Mouse (Mus musculus): ENCODE measurements around the gene Mfrp. TPM values are rescaled to one million over a fixed set of nuclear protein-coding genes. Genes with fewer than 3 reads are reported as not detected.

The Mfrp gene
- 1 to 10 TPM in 2 of 4 experiments, under 1 TPM in 2; 0.33 to 1.4 (median 0.95) TPM for total RNA-seq (2022)

DNA sequence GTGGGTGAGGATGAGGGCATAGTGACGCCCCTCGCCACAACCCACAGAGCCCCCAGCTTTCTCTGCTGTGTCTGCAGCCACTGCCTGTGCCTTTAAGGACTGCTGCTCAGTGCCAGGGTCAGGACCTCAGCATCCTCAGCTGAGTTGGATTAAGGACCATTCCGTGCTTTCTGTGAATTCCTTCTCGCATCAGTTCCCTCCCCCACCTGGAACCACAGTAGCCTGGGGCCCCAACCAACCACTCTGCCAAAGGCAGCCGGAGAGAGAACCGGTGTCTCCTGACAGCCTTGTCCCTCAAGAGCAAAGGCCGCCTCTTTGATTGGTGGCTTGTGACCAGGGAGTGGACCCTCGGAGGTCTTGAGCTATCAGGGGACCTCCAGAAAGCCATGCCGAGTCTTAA lies at the start of gene Mfrp:
TSS of gene Mfrp (plus strand) at position 240 of the 400 bp plus-strand sequence.
- no peak for DNase-seq (ENCODE audit: low spot score in 2 of 2)

DNA sequence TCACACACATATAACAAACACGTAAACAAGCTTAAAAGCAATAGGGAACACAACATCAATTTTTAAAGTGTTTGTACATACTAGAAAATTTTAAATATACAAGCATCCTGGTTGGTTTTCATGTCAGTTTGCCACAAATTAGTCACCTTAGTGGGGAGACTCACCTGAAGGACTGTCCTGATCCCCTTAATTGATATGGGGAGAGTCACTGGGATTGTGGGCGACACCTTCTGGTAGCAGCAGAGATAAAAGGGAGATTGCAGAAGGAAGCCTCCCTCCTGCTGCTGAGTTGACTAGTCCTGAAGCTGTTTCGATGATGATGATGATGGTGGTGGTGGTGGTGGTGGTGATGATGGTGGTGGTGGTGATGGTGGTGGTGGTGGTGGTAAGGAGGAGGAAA lies 48.7 kb upstream of the Mfrp start:
- no peak for DNase-seq (ENCODE audit: low spot score in 2 of 2)

DNA sequence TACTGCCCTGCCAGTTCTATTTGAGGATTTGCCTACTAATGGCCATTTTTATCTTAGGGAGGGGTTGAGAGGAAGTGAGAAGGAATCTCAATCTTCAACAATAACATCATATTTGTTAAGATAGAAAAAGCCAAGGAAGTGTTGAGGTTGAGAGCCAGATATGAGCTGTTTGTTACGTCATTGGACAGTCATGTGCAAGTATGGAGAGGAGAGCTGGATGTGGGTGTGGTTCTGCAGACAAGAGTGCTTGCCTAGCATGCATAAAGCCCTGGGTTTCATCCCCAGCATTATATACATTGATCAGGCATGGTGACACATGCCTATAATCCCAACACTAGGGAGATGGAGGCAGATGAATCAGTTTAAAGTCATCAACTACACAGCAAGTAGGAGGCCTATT lies 47.6 kb upstream of the Mfrp start:
- no peak for DNase-seq (ENCODE audit: low spot score in 2 of 2)

DNA sequence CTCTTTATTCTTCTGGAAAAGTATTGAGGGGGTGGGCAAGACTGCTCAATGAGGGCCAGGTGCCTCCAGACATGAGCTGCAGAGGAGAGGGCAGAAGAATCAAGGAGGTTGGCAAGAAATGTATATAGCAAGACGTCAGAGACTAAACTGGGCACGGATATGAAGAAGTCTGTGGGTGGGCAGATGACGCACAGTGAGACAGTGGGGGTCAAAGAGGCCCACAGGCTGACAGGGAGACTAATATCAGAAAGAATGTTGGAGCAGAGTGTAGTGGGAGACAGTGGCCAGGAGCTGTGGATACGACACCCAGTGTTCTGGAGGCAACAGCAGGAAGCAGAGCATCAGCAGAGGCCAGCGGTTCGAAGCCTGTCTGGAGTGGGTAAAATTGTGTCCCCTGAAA lies 42.9 kb upstream of the Mfrp start:
- DNase-seq (ENCODE audit: low spot score in 2 of 2): no peak

DNA sequence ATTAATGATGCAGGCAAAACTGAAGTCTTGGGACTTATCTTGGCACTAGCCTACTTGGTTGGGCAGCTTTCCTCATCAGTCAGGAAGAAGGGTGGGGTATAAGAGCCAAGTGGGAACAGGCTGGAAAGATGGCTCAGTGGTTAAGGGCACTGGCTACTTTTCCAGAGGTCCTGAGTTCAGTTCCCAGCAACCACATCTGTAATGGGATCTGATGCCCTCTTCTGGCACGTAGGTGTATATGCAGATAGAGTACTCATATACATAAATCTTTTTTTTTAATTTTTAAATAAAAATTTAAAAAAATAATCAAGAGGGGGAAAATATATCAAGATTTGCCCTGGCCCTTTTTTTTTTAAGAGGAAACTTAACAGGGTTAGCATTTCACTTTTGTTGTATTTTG lies 36.4 kb upstream of the Mfrp start:
- DNase-seq (ENCODE audit: low spot score in 2 of 2): no peak

DNA sequence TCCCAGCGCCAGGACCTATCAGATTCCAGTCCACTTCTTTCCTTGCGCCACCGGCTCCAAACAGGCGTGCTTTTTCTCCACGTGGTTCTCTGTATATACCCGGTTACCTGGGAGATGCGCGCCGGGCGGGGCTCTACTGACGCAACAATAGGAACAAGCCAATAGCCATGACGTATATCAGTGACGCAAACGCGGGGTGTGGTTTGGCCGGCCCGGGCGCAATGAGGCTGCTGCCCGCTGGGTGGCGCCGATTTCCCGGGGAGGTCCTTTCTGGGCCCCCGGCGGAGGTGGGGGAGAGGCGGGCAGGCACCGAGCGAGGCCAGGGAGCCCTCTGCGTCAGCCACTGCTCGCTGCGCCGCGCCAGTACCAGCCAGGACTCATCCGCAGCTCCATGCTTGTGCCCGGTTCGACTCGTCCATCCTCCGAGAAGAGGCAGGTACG lies 34.7 kb upstream of the Mfrp start, which contains the start of gene Usp2:
TSS of gene Usp2 (plus strand) at position 237 of the 441 bp plus-strand sequence.
- peak; percentile 99 to 100 for DNase-seq (ENCODE audit: low spot score in 2 of 2)

DNA sequence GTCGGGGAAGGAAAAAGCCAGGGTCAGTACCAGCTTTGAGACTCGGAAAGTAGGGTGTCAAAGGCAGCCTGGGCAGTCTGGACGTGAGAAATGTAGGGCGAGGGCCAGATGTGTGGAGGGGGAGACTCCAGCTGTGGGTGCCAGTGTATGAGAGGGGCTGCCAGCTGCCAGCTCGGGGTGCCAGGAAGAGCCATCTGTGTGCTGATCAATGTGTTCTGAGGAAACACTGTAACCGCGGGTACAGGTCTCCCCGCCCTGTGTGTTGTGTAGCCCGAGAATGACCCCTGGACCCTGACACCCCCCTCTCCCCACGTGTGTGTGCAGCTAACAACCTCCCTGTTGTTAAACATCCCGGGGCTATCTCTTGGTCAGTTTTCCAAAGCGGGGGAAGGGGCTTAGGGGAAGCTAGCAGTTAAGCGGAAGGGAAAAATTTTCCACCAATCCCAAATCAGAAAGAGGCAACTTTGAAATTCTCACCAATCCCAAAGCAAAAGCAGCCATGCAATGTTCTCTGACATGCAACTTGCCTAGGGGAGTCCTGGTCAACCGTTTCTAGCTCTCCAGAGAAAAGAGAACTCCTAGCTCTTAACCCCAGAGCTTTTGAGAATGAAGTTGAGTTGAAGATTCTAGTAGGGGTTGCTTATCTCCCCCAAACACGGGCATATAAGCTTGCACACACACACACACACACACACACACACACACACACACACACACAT lies 34.1 kb upstream of the Mfrp start:
- no peak for DNase-seq (ENCODE audit: low spot score in 2 of 2)

DNA sequence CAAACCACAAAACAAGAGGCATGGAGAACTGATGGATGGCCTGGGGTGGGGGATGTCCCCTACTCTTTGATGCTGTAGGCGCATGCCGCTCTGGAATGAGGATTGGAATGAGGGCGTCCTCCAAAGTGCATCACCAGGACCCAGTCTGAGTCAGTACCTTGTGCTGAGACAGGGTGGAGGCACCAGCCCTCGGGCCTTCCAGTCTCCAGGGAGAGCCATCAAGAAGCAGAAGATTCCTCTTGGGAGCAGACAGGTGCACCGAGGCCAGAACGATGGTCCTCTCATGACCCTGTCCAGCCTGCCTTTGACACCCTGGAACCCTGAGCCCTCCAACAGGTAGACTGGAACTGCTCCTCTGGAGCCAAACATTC lies 33.6 kb upstream of the Mfrp start:
- DNase-seq (ENCODE audit: low spot score in 2 of 2): no peak

DNA sequence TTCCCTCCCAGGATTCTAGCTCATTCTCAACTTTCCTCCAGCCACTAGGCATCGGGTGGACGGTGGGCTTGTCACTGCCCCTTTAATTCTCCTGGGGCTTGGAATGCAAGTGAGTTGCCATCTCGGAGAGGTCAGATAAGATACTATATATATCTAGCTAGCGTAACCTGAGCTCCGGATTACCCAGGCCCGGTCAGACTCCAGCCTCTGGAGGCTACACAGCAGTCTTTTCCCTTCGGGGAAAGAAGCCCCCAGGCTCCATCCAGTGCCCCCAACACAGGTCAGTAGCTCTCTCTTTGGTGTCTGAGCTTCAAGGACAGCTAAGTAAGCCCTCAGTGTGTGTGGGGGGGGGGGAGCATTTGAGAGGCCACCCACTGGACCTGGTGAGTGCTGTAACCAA lies 32.3 kb upstream of the Mfrp start:
- DNase-seq (ENCODE audit: low spot score in 2 of 2): no peak

DNA sequence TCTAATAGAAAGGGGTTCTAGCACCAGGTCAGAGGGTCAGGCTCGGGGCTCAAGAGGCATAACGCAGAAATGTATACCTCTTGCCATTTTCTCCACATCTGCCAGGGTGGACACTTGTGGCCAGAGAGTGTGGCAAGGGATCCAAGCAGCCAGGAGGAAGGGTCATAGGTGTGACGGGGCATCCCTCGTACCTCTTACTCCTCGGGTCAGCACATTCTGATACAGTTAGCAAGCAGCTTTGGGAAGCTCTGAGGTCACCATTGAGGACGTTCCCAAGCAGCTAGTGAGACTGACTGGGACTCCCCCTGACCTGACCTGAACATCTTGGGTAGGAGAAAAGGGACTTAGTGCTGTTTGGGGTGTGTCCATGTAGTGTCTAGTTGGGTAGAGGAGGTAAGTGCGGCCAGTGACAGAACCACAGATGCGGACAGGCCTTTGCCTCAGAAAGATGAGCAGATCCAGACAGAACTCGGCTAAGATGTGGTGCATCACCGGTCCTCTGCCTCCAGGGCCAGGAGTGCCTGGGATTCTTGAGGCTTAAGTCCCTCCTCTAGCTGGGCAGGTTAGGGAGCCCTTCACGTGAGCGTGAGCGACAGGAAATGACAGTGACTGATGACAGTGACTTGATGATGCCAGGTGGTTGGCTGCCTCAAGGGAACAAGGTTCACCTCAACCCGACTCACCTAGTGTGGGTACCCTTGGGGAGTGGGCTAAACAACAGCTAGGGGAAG lies 31.3 kb upstream of the Mfrp start:
- peak in 1 of 2 experiments; percentile 23 for DNase-seq (ENCODE audit: low spot score in 2 of 2)

DNA sequence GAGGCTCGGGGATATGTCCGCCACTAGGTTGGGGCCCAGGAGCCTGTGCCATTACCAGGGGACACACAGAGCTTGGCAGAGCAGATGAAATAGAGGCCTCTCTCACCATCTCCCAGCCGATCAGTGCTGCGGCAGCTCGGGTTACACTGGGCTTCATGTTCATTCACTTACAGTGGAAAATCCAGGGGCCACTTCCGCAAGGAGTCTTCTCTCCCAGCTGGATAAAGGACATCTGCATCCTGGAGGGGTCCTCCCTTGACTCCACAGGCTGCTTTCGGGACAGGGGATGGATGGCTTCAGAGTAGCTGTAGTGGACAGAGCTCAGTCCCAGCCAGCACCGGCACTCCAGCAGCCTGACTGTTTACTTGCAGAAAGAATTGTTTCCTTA lies 30.7 kb upstream of the Mfrp start:
- DNase-seq (ENCODE audit: low spot score in 2 of 2): peak in 1 of 2 experiments; percentile 6

DNA sequence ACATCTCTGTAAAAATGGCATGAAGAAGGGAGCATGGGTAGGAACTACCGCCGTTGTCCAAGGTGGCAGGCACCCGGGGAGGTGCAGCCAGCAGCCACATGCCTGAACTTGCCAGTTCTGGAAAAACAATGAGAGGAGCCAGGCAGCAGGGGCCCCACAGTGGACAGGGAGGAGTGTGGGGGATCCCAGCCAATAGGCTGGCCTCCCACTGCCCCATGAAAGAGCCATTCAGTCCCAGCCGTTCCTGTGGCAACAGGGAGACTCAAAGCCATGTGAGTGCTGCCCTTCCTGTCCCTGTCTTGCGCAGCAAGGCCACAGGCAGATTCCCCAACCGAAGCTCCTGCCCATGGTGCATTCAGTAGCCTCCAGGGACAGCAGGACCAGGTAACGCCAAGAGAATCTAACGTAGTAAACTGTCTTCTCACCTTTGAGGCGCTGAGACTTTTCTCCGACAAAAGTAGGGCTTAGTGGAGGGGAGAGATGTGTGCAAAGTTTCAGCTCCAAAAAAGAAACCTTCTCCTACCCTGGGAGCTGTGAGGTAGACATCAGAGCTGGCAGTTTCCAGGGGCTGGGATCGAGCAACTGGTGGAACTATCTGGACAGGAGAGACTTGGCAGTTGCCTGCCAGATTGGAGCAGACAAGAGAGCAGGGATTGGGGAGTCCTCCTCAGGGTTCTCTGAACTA lies 29.5 kb upstream of the Mfrp start:
- DNase-seq (ENCODE audit: low spot score in 2 of 2): peak; percentile 68 to 82

DNA sequence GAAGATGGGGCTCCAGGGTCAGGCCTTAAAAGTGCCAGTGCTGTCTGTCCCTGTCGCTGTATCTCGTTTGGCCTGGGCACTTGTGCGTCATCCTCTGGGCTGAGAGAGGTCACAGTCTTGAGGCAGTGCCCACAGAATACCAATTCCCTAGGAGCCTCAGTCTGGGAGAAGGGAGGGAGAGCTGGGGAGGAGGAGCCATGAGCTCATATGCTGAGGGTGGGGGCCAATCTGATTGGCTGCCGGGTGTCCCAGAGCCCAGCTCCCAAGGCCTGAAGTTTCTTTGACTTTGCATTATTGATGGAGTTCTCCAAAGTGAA lies 29.0 kb upstream of the Mfrp start:
- peak in 1 of 2 experiments; percentile 48 for DNase-seq (ENCODE audit: low spot score in 2 of 2)

DNA sequence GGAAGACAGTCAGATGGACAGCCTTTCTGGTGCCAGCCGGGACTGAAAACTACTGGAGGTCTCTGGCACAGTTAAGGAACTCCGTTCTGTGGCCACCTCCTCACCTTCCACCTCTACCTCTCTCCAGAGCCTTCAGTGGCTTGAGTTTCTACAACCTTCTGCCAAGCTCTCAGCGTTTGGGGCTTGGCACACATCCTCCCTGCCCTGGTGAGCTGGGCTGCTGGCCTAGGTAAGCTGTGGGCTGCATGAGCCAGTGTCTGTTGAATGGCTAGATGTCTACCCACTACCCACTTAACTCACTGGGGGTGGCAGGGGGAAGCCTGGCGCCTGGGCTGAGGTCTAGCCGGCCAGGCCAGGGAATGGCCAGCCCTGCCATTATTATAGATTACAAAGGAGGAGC lies 28.4 kb upstream of the Mfrp start:
- DNase-seq (ENCODE audit: low spot score in 2 of 2): no peak

DNA sequence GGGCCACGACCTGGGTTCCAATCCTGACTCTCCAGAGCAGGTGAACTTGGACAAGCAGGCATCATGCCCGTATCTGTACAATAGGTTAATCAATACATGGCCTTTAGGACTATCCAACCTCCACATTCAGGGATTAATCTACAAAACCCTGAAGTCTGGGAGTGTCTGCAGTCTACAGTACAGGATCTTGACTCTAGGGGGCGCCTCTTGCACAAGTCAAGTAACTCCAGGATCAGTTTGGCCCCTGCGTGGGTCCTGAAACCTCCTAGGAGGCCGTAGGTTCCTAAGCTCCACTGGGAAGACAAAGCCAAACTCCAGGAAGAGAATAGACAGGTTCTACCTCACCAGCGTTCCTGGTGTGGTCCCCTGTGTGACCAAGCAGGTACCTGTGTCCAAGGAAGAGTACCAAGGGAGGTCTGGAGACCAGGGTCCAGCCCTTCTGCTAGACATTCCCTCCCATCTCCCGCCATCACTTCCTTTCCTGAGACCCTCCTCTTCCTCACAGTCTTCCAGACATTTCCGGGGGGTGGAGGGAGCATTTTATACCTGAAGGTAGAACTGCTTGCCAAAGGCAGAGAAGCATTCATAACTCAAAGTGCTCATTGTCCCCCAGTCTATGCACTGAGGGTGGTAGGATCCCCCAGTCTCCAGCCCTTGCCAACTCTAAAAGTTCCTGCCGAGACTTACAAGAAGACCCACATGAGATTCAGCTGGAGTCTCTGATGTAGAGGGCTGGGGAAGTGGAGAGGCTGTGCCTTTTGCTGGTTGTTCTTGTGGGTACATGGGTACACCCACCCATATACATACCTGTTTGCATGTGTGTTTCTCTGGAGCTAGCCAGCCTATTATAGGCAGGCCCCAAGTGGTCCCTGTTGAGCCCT lies 26.9 kb upstream of the Mfrp start:
- no peak for DNase-seq (ENCODE audit: low spot score in 2 of 2)

DNA sequence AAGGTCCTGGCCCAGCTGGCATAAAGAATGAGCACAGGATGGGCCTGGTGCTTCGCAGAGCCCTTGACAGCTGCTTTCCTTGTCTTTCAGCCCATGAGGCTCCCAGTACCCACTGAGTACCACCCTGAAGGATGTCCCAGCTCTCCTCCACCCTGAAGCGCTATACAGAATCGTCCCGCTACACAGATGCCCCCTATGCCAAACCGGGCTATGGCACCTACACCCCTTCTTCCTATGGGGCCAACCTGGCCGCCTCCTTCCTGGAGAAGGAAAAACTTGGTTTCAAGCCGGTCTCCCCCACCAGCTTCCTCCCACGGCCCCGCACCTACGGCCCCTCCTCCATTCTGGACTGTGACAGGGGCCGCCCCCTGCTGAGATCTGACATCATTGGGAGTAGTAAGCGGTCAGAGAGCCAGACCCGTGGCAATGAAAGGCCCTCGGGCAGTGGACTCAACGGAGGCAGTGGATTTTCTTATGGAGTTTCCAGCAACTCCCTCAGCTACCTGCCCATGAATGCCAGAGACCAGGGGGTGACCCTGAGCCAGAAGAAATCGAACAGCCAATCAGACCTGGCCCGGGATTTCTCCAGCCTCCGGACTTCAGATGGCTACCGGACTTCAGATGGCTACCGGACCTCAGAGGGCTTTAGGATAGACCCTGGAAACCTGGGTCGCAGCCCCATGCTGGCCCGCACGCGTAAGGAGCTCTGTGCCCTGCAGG lies 26.1 kb upstream of the Mfrp start:
- DNase-seq (ENCODE audit: low spot score in 2 of 2): no peak

DNA sequence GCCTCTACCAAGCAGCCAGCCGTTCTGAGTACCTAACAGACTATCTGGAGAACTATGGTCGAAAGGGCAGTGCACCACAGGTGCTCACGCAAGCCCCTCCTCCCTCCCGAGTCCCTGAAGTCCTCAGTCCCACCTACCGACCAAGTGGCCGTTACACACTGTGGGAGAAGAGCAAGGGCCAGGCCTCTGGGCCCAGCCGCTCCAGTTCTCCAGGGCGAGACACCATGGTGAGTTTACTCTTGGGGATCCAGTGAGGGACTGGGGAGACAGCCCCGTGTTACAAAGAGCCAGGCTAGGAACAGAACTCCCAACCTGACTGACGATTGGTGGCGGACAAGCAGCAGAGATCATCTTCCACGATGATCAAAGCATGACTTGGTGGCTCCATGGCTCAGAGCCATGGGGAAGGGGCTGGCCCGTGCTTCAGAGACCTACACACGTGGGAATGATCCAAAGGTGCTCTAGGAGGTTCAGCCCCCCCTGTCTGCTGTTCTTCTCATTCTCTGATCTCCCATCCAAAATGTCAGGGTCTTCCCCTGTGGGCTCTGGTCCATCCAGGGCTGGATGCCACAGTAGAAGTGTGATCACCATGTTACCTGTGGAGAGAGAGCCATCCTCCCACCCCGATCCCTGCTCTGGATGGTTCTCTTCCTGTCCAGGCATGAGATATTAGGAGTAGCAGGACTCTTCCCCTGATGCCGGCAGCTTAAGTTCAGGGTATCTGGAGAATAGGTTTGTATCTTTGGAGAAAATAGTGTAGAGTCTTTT lies 25.3 kb upstream of the Mfrp start:
- DNase-seq (ENCODE audit: low spot score in 2 of 2): no peak

DNA sequence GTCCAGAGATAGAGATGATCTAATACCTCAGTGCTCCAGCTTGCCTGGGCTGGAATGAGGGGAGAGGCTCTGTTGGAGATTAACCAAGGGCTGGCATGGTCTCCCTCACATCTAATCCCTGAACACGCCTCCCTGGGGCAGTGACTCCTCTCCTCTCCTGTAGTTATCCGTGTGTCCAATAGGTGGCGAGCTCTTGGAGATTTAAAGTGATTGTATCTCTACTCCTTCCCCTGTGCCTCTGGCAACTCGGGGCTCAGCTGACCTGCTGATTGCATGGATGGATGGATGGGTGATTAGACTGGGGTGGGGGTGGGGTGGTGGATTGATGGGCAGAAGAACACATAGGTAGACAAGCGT lies 24.8 kb upstream of the Mfrp start:
- no peak for DNase-seq (ENCODE audit: low spot score in 2 of 2)

DNA sequence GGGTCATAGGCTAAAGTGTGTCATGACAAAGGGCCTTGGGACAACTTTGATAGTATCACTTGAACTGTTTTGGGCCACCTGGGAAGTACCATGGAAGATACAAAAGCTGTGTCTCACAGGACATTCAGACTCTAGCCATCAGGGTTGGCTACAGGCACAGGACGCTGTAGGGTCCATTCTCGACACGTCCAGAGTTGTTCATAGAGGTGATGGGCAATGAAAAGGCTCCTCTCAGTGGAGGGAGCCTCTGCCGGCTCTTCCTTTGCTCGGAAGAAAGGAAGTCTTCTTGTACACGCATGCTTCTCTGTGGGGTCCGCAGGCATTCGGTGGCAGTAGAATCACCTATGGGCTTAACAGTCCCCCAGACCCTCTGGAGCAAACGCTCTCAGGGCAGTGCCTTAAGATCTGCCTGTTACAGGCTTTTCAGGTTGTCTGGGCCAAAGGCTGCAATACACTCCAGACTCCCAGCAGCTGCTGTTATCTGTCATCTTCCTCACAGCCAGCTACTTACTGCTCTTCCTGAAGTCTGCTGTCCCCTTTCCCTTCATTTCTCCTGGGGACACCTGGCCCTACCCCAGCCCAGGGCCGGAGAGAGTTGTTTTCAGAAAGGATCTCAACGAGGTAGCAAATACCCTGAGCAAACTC lies 24.1 kb upstream of the Mfrp start:
- peak in 1 of 2 experiments; percentile 5 for DNase-seq (ENCODE audit: low spot score in 2 of 2)
